Mouse (Mus musculus): ENCODE measurements around the gene Diras1.

Diras1 gene

DNA sequence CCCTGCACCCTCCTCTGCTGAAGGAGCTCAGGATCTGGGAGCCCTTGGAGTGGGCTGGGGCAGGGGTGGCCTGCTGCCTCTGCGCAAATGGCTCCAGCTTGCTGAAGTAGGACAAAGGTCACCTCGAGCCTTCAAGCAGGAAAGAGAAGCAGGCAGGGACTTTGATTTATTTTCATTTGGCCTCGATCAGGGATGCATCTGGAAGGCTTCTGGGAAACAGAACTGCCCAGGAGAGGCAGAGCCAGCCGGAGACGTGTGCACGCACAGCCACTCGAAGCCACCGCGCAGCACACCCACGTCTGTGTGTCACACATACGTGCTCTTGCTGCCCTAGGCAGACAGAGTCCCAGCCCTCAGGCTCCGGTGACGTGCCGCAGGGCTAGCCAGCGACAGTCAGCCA is 53.9 kb downstream of the Diras1 start:
- no peak for DNase-seq (ENCODE audit: low spot score in 2 of 2)

DNA sequence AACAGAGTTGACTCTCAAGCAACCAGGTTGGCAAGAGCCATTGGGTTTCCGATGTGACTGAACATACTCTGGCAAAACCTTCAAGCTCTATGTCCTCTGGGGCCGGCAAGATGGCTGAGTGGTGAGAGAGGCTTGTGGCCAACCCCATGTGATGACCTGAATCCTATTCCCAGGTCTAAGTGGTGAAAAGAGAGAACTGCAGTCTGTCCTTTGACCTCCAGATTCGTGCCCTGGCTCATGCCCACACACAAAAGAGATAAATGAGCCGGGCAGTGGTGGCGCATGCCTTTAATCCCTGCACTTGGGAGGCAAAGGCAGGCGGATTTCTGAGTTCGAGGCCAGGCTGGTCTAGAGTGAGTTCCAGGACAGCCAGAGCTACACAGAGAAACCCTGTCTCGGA is 55.3 kb downstream of the Diras1 start:
- DNase-seq (ENCODE audit: low spot score in 2 of 2): no peak

Measured in spleen, postnatal 14 days (tissue).